Mouse (Mus musculus) myocyte (in vitro differentiated cells): ENCODE measurements around the gene Slc29a1.

Experiments used
- CEBPB ChIP-seq: IDR thresholded peaks from 2 replicates; pipeline ENCODE4 v1.6.1; 2011; ENCODE audit warnings: mild to moderate bottlenecking, moderate library complexity; ENCODE audit not compliant: poor library complexity, insufficient read depth, severe bottlenecking
- E2F4 ChIP-seq: IDR thresholded peaks from one replicate; pipeline ENCODE4 v1.6.1; 2011; ENCODE audit warnings: mild to moderate bottlenecking, control low read depth, moderate library complexity; ENCODE audit not compliant: insufficient read depth
- MYOD1 ChIP-seq, 3 experiments: IDR thresholded peaks; one replicate each; pipeline ENCODE4 v1.6.1; 2011; ENCODE audit warnings: control low read depth in 2 of 3, low read depth in 2 of 3, mild to moderate bottlenecking in 2 of 3, moderate library complexity in 1 of 3; ENCODE audit not compliant: insufficient read length in 2 of 3, control insufficient read depth in 1 of 3
- POLR2A ChIP-seq: IDR thresholded peaks from one replicate; pipeline ENCODE4 v1.6.1; 2011; ENCODE audit warnings: low read depth, mild to moderate bottlenecking, control low read depth, moderate library complexity; ENCODE audit not compliant: insufficient read length
- POLR2AphosphoS2 ChIP-seq: IDR thresholded peaks from one replicate; pipeline ENCODE4 v1.6.1; 2011; ENCODE audit warnings: low read depth, control low read depth; ENCODE audit not compliant: insufficient read length
- SRF ChIP-seq: IDR thresholded peaks from one replicate; pipeline ENCODE4 v1.6.1; 2011; ENCODE audit warnings: low read depth; ENCODE audit not compliant: control insufficient read depth, insufficient read length
- TCF12 ChIP-seq: IDR thresholded peaks from one replicate; pipeline ENCODE4 v1.6.1; 2011; ENCODE audit warnings: mild to moderate bottlenecking, control low read depth; ENCODE audit not compliant: poor library complexity, insufficient read depth, severe bottlenecking

DNA sequence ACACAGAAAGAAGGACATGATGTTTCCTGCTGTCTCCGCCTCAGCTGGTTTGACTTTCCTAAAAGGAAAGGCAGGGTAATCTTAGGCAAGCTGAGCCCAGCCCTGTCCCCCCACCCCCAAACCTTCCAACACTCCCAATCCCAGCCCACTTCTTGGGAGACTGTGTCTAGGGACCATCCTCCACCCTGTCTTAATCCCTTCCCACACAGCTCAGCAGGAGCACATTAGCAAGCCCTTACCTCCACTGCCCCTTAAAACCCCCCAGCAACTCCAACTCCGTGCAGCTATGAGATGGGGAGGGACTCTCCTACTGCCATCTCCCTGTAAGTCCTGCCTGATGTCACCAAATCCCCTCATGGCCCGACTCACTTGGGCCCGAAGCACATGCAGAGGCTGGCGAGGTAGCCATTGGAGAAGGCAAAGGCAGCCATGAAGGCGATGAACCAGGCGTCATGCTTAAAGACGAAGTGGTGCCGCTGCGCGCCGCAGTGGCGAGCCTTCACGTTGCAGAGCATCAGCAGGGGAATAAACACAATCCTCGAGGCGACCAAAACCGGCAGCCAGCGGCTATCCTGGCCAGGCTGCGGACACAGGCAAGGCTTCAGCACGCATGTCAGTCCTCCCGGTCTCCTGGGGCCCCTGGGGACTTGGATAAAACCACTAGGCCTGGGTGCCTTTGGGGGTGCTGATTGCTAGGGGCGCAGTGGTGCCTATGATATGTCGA, 13.5 kb downstream of the Slc29a1 start:
- TF ChIP-seq POLR2AphosphoS2 (no peak), POLR2A (peak; percentile 18), TCF12 (no peak), CEBPB (no peak), E2F4 (no peak), SRF (no peak), MYOD1 (IDR thresholded peaks at IDR 0.05; ENCODE audit: control insufficient read depth in 1 of 3, insufficient read length in 2 of 3, low read depth in 2 of 3) (no peak)
